Mouse (Mus musculus) monocyte, adult 5-6 weeks (primary cell): ENCODE results near the gene Ctsd. TPM values are rescaled to one million over a fixed set of nuclear protein-coding genes. Genes with fewer than 3 reads are reported as not detected.
"Not testable (repeated sequence)": the region's sequence is repeated elsewhere in the genome, so short reads cannot be mapped to it uniquely, and the experiment has no call there.

Experiments
- ATAC-seq: fragments of 153-309, 156-312 bp; replicated peaks from 2 replicates; pipeline ENCODE4 v1.8.0; 2017; ENCODE audit warnings: mild to moderate bottlenecking; ENCODE audit not compliant: low TSS enrichment, insufficient number of reproducible peaks, severe bottlenecking, poor library complexity, low FRiP score
- total RNA-seq: library from RNA; stranded (forward); fragments of 200-1000, 200-491, 200-594 nt; gene quantifications from 3 replicates; pipeline ENCODE4 v1.2.3, GENCODE M21; 2017

Gene Ctsd
- total RNA-seq: 304 to 518 TPM (median 326 TPM) in 3 replicates

GRCm38 (mm10) chr7:142387419-142388148 lies at the start of gene Ctsd:
Gene Ctsd (minus strand): TSS chr7:142388038.
- ATAC-seq: peak; percentile 58

- no peak for ATAC-seq
These were observed 49.5 kb upstream of the Ctsd start for GRCm38 (mm10) chr7:142437324-142437723.

DNA sequence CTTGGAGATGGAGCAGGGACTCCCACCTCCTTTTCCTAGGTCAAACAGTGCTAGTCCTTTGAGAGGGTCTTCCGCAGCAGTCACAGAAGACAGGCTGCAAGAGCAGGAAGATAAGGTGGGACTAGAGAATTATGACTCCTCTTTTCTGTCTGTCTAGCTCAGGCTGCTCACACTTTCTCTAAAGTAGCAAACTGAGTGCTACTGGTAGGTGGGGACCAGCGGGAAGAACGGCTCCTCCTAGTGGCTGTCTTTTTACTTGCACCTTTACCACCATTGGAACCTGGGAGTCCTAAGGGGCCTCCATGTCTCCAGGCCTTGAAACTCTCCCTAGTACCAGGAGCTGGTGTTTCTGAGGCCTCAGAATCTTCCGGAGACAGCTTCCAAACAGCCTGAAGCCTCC lies 47.7 kb upstream of the Ctsd start:
- peak; percentile 70 for ATAC-seq

DNA sequence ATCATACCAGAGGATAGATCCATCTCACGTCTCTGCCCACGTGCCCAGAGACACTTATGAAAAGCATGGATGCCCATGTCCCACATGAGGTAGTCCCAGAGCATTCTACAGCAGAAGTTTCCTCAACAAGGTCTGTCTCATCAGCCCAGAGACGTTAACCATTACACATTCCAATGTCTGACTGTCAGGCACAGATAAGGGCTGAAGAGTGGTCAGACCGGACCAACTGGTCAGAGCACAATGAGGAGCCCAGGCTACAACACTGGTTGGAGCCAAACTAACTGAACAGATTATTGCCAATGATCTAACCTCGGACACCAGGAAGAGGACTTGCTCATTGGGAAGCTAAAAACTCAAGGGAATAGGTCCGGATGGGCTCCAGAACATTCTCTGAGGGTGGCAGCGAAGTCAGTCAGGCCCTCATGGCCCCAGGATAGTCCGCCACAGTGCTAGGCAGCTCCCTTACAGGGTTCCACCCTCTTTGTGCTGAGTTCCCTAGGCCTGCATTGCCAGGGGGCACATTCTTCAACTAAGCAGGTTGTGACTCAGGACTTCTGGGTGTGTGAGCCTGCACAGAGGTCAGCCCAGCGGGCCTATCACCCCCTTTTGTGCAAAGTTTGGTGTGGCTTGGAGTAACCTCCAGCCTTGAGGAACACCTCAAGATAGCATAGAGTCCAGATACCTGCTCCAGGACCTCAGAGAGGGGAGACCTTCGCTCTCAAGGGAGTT lies 46.5 kb upstream of the Ctsd start, which contains the start of gene Syt8:
Syt8 (plus strand) TSS at position 714 of the 729 bp plus-strand sequence.
- ATAC-seq: no peak

DNA sequence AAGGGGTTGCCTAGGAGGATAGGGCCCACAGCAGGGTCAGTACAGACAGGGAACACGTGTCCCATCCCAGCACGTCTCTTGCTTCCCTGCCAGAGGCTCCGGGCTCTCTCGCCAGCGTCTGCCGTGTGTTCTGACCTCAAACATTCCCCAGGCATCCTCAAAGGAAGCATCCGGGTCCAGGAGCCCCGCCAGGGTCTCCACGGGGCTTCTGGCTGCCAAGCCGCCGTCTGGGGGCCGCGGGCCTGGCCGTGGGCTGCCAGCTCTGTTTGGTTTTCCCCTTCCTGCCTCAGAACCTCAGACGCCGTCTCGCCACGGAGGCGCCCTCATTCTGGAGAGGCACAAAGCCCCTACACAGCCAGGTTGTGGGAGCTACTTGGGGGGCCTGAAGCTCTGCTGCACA lies 45.8 kb upstream of the Ctsd start:
- no peak for ATAC-seq

DNA sequence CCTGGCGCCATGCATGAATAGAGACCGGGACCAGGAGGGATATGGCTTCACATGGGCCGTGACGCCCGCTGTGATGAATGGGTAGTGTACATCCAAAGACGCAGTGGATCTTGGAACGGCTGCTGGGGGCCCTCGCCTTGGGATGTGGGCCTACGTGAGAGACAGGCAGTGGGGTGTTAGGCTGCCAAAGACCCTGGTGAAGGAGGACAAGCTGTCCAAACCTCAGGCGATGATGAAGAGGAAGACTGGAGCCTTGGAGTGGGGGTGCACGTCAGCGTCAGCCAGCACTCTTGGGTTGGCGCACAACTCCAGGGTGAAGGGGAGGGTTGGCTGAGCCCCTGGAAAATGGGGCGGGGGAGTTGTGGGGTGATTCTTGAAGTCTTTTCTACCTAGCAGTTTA lies 43.3 kb upstream of the Ctsd start:
- ATAC-seq: no peak

GRCm38 (mm10) chr7:142430160-142430678 lies 42.4 kb upstream of the Ctsd start:
- no peak for ATAC-seq

GRCm38 (mm10) chr7:142428213-142428612 lies 40.4 kb upstream of the Ctsd start:
- no peak for ATAC-seq

GRCm38 (mm10) chr7:142425641-142426213 lies 37.9 kb upstream of the Ctsd start:
- no peak for ATAC-seq

- no peak for ATAC-seq
These were observed 34.0 kb upstream of the Ctsd start for GRCm38 (mm10) chr7:142421826-142422225.

DNA sequence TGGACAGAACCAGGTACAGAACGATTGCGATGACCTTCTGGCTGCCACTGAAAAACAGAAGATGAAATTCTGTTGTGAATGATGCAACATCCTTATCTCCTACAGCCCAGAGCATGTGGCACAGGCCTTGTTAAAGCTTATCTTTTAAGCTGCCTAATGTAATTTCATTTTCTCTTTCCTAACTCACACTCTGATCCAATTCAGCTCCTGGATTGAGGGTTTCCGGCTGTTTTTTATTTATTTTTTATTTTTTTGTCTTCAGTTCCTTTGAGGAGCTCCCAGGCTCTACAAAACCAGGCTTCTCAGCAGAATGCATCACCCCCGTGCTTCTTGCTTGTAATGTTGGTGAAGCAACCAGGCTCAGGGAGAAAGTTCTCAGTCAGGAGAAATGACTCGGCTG lies 32.0 kb upstream of the Ctsd start:
- no peak for ATAC-seq

DNA sequence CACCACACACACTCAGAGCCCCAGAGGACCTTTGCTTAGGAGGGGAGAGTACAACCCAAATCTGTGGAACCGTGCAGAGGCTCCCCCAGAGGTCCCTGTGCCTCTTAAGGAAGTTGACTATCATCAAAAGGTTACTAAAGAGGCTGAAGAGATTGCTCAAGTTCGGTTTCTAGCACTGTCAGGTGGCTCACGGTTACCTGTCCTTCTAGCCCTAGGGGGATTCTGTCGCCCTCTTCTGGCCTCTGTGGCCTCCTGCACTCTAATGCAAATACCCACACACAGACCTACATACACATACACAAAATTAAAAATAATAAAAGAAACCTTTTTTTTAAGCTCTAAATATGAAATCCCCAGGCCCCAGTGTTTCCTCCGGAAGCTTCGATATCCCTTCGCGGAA lies 30.8 kb upstream of the Ctsd start:
- ATAC-seq: no peak

GRCm38 (mm10) chr7:142418027-142418426 lies 30.2 kb upstream of the Ctsd start:
- ATAC-seq: no peak

DNA sequence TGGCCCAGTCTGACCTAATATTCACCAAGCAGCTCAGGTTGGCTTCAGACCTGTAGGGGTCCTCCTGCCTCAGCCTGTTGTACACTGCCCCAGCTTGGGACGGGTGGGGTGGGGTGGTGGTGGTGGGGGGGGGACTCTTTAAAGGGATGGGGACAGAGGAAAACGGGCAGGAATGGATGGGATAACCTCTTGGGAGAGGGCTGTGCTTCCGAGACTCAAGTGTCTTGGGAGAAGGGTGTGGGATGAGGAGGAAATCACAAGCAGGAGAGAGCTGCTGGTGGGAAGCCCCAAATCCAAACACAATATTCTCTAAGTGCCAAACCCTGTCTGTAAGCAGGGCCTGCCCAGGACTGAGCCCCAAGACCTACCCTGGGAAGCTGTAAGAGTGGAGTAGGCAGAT lies 28.4 kb upstream of the Ctsd start:
- no peak for ATAC-seq

- no peak for ATAC-seq
These were observed 27.5 kb upstream of the Ctsd start for GRCm38 (mm10) chr7:142415314-142415713.

DNA sequence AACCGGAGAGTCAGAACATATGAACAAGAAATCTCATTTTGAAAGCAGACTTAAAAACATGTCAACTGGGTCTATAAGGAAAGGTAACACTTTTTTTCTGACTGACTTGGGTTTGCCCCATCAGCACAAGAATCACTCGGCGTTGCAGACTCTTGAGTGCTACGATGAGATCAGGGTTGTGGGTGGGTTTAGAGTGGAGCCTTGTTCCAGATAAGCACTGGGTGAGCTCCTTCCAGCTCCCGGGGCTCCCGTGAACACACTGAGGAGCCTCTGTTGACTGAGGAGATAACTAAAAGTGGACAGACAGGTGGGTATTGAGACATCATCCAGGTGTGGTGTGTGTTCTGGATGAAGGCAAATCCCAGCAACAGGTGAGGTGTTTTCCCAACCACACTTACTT lies 25.4 kb upstream of the Ctsd start:
- no peak for ATAC-seq

DNA sequence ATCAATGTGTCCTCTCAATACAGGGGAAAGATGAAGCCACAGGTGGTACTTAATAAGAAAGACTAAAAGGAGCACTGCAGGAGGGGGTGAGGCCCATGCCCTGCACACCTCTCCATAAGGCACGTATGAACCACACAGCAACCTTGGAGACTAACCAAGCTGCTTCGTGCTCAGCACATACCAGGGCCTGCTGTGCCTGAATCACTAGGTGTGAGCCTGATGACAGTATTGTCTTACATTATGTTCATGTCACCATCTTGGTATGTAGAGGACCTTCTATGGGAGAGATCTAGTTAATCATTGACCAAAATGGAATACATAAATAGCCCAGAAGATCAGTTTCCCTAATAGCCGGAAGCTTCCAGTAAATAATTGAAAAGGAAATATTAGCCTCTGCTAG lies 21.8 kb upstream of the Ctsd start:
- no peak for ATAC-seq

DNA sequence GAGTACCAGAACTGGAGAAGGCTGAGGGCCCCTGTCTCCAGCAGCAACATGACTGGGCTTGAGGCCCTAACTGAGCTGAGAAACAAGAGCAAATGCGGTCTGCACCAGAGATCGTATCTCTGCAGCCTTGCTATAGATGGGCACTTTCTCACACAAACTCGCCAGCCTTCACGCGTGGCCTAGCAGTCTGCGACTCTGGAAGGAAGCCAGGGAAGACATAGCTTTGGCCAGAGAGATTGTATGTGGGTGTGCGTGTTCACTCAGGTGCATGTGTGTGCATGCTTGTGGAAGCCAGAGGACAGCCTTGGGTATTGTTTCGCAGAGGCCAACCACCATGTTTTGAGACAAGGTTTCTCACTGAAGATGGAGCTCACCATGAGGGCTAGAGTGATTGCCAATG lies 20.8 kb upstream of the Ctsd start:
- no peak for ATAC-seq

DNA sequence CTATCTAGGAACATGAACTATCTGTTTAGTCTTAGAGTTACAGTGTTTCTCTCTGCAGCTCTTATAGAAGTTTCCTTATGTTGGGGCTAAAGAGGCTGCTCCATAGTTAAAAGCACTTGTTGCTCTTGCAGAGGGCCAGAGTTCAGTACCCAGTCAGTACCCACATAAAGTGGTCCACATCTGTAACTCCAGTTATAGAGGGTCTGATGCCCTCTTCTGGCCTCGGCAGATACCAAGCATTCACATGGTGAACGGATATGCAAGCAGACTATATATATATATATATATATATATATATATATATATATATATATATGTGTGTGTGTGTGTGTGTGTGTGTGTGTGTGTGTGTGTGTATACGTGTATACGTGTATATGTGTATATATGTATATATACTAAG lies 20.1 kb upstream of the Ctsd start:
- no peak for ATAC-seq

DNA sequence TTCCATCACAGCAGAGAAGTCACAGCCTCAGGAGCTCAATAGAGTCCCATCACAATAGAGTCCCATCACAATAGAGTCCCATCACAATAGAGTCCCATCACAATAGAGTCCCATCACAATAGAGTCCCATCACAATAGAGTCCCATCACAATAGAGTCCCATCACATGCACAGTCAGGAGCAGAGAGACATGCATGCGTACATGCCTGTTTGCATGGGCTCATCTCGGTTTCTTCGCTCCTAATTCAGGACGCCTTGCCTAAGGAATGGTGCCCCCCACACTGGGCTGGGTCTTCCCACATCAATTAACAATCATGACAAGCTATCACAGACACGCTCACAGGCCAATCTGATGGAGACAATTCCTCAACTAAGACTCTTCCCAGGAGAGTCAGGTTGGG lies 17.3 kb upstream of the Ctsd start:
- ATAC-seq: not testable (repeated sequence)
